Mouse (Mus musculus): Measurements from ENCODE around the gene Ifna4. TPM values are rescaled to one million over a fixed set of nuclear protein-coding genes. Genes with fewer than 3 reads are reported as not detected.
"Not testable (repeated sequence)": the region's sequence is repeated elsewhere in the genome, so short reads cannot be mapped to it uniquely, and the experiment has no call there.

The Ifna4 gene
- not detected in 2 replicates for total RNA-seq (2014; fragmentation: Nextera tagmentation)
- not detected in 2 replicates for total RNA-seq (2017)

GRCm38 (mm10) chr4:88841438-88841911, at the start of gene Ifna4:
Ifna4 (plus strand) TSS chr4:88841861.
- no peak for ATAC-seq (replicated peaks; ENCODE audit: low FRiP score, low TSS enrichment, poor library complexity, severe bottlenecking)

DNA sequence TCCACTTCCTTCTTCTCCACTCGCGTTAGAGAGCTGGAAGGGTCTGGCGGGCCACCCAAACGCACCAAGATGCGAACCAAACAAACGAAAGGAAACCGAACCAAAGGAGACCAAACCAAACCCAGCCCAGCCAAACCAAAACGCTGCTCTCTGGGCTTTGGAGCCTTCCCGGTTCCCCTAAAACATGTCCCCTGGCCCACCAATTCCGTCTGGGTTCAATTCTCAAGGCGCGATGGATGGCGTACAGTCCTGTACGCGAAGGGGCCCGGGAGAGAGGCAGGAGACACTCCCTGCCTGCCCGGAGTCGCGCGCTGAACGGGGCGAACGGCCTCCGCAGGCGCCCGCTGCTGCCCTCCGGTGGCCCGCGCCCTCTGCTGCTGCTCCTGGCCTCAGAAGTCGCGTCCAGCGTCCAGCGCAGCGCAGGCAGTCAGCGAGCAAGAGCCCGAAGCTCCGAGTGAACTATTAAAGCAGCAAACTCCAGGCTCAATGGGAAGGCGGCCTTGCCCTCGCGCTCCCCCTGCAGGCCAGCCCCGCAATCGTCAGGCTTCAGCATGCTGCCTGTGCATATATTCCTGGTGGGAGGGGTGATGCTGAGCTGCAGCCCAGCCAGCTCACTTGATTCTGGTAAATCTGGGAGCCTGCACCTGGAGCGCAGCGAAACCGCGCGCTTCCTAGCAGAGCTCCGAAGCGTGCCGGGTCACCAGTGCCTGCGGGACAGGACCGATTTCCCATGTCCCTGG, 47.6 kb upstream of the Ifna4 start, which contains the start of gene Gm13275:
Gm13275 (plus strand) TSS at position 552 of the 740 bp plus-strand sequence.
- not testable (repeated sequence) for ATAC-seq (replicated peaks; ENCODE audit: low FRiP score, low TSS enrichment, poor library complexity, severe bottlenecking)

DNA sequence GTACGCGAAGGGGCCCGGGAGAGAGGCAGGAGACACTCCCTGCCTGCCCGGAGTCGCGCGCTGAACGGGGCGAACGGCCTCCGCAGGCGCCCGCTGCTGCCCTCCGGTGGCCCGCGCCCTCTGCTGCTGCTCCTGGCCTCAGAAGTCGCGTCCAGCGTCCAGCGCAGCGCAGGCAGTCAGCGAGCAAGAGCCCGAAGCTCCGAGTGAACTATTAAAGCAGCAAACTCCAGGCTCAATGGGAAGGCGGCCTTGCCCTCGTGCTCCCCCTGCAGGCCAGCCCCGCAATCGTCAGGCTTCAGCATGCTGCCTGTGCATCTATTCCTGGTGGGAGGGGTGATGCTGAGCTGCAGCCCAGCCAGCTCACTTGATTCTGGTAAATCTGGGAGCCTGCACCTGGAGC, 44.6 kb upstream of the Ifna4 start, which contains the start of gene Gm13279:
Gm13279 (plus strand) TSS at position 301 of the 400 bp plus-strand sequence.
- ATAC-seq (replicated peaks; ENCODE audit: low FRiP score, low TSS enrichment, poor library complexity, severe bottlenecking), result not testable (repeated sequence)

DNA sequence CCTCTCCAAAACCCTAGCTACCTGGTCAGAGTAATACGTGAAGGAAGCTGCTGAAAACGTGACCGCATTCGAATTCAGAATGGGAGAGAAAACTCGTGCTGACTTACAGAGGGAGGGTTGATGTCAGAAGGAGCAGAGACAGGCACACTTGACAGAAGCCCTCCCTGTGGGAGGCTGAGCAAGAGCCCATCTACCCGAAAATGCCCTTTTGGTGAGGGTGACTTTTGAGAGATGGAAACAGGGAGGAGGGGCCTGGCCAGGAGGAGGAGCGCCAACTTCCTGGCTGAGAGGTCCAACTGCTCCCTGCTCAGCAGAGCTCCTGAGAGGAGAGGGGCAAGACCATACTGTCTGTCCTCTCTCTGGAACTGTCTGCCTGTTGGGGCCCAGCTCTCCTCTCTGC, 42.3 kb upstream of the Ifna4 start, which contains the start of gene Gm13285:
Gm13285 (plus strand) TSS at position 301 of the 400 bp plus-strand sequence.
- ATAC-seq (replicated peaks; ENCODE audit: low FRiP score, low TSS enrichment, poor library complexity, severe bottlenecking), result not testable (repeated sequence)

DNA sequence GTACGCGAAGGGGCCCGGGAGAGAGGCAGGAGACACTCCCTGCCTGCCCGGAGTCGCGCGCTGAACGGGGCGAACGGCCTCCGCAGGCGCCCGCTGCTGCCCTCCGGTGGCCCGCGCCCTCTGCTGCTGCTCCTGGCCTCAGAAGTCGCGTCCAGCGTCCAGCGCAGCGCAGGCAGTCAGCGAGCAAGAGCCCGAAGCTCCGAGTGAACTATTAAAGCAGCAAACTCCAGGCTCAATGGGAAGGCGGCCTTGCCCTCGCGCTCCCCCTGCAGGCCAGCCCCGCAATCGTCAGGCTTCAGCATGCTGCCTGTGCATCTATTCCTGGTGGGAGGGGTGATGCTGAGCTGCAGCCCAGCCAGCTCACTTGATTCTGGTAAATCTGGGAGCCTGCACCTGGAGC, 38.7 kb upstream of the Ifna4 start, which contains the start of gene Gm13287:
Gm13287 (plus strand) TSS at position 301 of the 400 bp plus-strand sequence.
- ATAC-seq (replicated peaks; ENCODE audit: low FRiP score, low TSS enrichment, poor library complexity, severe bottlenecking), result not testable (repeated sequence)

DNA sequence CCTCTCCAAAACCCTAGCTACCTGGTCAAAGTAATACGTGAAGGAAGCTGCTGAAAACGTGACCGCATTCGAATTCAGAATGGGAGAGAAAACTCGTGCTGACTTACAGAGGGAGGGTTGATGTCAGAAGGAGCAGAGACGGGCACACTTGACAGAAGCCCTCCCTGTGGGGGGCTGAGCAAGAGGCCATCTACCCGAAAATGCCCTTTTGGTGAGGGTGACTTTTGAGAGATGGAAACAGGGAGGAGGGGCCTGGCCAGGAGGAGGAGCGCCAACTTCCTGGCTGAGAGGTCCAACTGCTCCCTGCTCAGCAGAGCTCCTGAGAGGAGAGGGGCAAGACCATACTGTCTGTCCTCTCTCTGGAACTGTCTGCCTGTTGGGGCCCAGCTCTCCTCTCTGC, 36.4 kb upstream of the Ifna4 start, which contains the start of gene Gm13288:
Gm13288 (plus strand) TSS at position 301 of the 400 bp plus-strand sequence.
- not testable (repeated sequence) for ATAC-seq (replicated peaks; ENCODE audit: low FRiP score, low TSS enrichment, poor library complexity, severe bottlenecking)

DNA sequence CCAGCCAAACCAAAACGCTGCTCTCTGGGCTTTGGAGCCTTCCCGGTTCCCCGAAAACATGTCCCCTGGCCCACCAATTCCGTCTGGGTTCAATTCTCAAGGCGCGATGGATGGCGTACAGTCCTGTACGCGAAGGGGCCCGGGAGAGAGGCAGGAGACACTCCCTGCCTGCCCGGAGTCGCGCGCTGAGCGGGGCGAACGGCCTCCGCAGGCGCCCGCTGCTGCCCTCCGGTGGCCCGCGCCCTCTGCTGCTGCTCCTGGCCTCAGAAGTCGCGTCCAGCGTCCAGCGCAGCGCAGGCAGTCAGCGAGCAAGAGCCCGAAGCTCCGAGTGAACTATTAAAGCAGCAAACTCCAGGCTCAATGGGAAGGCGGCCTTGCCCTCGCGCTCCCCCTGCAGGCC, 35.9 kb upstream of the Ifna4 start:
- not testable (repeated sequence) for ATAC-seq (replicated peaks; ENCODE audit: low FRiP score, low TSS enrichment, poor library complexity, severe bottlenecking)

DNA sequence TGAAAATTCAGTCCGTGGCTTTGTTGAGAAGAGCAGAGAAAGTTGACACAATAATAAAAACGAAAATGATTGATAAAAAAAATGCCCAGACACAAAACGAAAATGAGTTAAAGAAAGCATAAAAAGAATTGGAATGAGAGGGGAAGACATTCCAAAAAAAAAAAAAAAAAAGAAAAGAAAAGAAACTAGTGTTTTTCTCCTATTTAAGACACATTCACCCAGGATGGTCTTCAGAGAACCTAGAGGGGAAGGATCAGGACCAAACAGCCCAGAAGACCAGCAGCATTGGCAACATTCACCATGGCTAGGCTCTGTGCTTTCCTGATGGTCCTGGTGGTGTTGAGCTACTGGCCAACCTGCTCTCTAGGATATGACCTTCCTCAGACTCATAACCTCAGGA, 25.7 kb upstream of the Ifna4 start, which contains the start of gene Ifna7:
Ifna7 (plus strand) TSS at position 301 of the 400 bp plus-strand sequence.
- ATAC-seq (replicated peaks; ENCODE audit: low FRiP score, low TSS enrichment, poor library complexity, severe bottlenecking), result no peak

DNA sequence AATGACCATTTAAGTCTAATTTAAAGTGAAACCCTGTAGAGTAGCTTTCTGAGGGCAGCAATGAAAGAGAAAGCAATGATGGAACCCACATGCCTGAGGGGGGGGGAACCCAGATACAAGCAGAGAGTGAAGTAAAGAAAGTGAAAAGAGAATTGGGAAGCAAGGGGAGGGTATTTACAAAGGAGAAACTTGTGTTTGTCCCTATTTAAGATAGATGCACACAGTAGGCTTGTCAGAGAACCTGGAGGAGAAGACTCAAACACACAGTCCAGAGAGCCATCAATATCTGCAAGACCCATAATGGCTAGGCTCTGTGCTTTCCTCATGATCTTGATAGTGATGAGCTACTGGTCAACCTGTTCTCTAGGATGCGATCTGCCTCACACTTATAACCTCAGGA, 22.0 kb upstream of the Ifna4 start, which contains the start of gene Ifna11:
Ifna11 (plus strand) TSS at position 301 of the 400 bp plus-strand sequence.
- ATAC-seq (replicated peaks; ENCODE audit: low FRiP score, low TSS enrichment, poor library complexity, severe bottlenecking), result no peak

GRCm38 (mm10) chr4:88822995-88823394, 18.7 kb upstream of the Ifna4 start:
- ATAC-seq (replicated peaks; ENCODE audit: low FRiP score, low TSS enrichment, poor library complexity, severe bottlenecking), result peak; percentile 79; the same call in 1 of the 2 replicates

GRCm38 (mm10) chr4:88827116-88827515, 14.5 kb upstream of the Ifna4 start, which contains the start of gene Ifna6:
Ifna6 (plus strand) TSS chr4:88827416.
- not testable (repeated sequence) for ATAC-seq (replicated peaks; ENCODE audit: low FRiP score, low TSS enrichment, poor library complexity, severe bottlenecking)

DNA sequence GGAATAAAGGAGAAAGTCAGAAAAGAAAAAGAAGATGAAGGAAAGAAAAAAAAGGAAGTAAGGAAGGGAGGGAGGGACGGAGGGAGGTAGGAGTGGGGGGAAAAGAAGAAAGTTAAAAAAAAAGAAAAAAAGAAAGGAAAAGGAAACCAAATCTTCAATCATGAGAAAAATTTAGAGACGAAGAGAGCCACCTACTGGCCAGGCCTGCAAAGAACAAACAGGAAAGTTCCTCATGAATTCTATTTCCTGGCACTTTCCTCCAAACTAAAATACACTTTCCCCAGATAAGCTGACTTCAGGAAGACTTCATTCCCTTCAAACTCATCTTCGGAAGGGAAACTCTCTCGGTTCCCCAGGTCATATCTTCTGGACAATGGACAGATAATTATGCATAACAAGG, 11.1 kb upstream of the Ifna4 start:
- no peak for ATAC-seq (replicated peaks; ENCODE audit: low FRiP score, low TSS enrichment, poor library complexity, severe bottlenecking)

GRCm38 (mm10) chr4:88835225-88835624, 6.4 kb upstream of the Ifna4 start, which contains the start of gene Ifna5:
Ifna5 (plus strand) TSS chr4:88835525.
- ATAC-seq (replicated peaks; ENCODE audit: low FRiP score, low TSS enrichment, poor library complexity, severe bottlenecking), result not testable (repeated sequence)

- no peak for ATAC-seq (replicated peaks; ENCODE audit: low FRiP score, low TSS enrichment, poor library complexity, severe bottlenecking)
These were observed 2.8 kb upstream of the Ifna4 start for GRCm38 (mm10) chr4:88838828-88839227.

DNA sequence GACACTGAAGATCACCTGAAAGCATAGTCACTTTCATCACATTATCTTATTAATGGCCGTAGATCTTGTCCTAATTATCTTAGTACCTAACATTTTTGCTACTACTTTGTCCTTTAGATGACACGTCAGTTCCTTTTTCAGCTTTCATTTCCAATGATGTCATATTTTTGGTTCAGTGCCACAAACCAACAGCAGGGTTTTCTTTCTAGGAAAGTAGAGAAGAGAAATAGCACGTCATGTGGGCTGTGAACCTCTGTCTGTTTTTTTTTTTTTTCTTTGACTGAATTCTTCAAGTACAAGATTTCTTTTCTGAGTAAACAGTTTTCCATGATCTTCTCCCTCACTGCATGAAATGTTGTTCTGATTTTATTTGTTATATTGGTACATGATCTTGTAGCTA, 1.6 kb upstream of the Ifna4 start:
- ATAC-seq (replicated peaks; ENCODE audit: low FRiP score, low TSS enrichment, poor library complexity, severe bottlenecking), result no peak

DNA sequence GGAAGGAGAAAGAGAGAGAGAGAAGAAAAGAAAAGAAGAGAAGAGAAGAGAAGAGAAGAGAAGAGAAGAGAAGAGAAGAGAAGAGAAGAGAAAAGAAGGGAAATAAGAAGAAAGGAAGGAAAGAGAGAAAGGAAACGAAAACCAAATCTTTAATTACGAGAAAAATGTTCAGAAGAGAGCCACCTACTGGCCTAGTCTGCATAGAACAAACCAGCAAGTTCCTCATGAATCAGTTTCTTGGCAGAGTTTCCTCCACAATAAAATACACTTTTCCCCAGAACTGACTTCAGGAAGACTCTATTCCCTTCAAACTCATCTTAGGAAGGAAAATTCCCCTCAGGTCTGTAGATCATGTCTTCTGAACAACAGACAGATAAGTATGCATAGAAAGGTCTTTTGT, 3.7 kb downstream of the Ifna4 start:
- ATAC-seq (replicated peaks; ENCODE audit: low FRiP score, low TSS enrichment, poor library complexity, severe bottlenecking), result no peak

GRCm38 (mm10) chr4:88849698-88850097, 8.0 kb downstream of the Ifna4 start, which contains the start of gene Ifna1:
Ifna1 (plus strand) TSS chr4:88850087.
- ATAC-seq (replicated peaks; ENCODE audit: low FRiP score, low TSS enrichment, poor library complexity, severe bottlenecking), result no peak

GRCm38 (mm10) chr4:88851026-88851763, 9.5 kb downstream of the Ifna4 start:
- no peak for ATAC-seq (replicated peaks; ENCODE audit: low FRiP score, low TSS enrichment, poor library complexity, severe bottlenecking)

GRCm38 (mm10) chr4:88859214-88859613, 17.6 kb downstream of the Ifna4 start:
- ATAC-seq (replicated peaks; ENCODE audit: low FRiP score, low TSS enrichment, poor library complexity, severe bottlenecking), result no peak

DNA sequence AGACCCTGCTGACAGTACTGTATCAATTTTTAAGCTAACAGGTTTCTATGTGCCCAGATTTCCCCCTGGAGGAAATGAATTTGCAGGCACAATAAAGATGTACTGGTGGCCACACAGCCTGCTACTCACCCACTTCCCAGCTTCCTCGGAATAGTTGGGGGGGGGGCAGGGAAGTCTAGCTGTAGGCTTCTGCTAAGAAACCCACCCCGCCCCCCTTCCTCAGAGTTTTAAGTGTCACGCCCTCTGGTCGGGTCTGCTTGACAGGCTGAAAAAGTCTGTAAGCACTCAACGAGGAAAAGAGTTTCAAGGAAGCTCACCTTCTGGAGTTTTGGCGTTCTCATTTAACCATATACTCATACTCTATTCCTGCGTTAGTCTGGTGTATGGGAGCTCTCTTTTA, 21.6 kb downstream of the Ifna4 start:
- no peak for ATAC-seq (replicated peaks; ENCODE audit: low FRiP score, low TSS enrichment, poor library complexity, severe bottlenecking)
